Mouse (Mus musculus) kidney, embryonic 14.5 days (tissue): Measurements from ENCODE around the gene Rps6kb2. TPM values are rescaled to one million over a fixed set of nuclear protein-coding genes. Genes with fewer than 3 reads are reported as not detected.

Experiments used
- ATAC-seq: fragments of 200-750 bp; cut with Nextera tagmentation; 2 replicates; pipeline ENCODE4 v1.8.0; 2017; ENCODE audit warnings: moderate number of reproducible peaks, mild to moderate bottlenecking, moderate TSS enrichment, moderate library complexity; ENCODE audit not compliant: low FRiP score, low TSS enrichment
- H3K27ac ChIP-seq: fragments of 300-500 bp; sonication (generic); 2 replicates; pipeline ENCODE4 v1.5.1; 2014; ENCODE audit warnings: low read depth, mild to moderate bottlenecking, low read length, moderate library complexity, mixed read lengths
- H3K27me3 ChIP-seq: fragments of 300-500 bp; sonication (generic); 2 replicates; pipeline ENCODE4 v1.6.1; 2014; ENCODE audit warnings: mild to moderate bottlenecking, low read length; ENCODE audit not compliant: control insufficient read depth, insufficient read depth
- H3K36me3 ChIP-seq: fragments of 300-500 bp; sonication (generic); 2 replicates; pipeline ENCODE4 v1.6.1; 2014; ENCODE audit warnings: low read length, mixed read lengths; ENCODE audit not compliant: control insufficient read depth, insufficient read depth
- H3K4me1 ChIP-seq: fragments of 300-500 bp; sonication (generic); 2 replicates; pipeline ENCODE4 v1.6.1; 2014; ENCODE audit warnings: low read length, mixed read lengths; ENCODE audit not compliant: control insufficient read depth, insufficient read depth
- H3K4me2 ChIP-seq: fragments of 300-500 bp; sonication (generic); replicated peaks from 2 replicates; pipeline ENCODE4 v1.6.1; 2014; ENCODE audit warnings: low read depth, mild to moderate bottlenecking, low read length
- H3K4me3 ChIP-seq: fragments of 300-500 bp; sonication (generic); 2 replicates; pipeline ENCODE4 v1.5.1; 2014; ENCODE audit warnings: mild to moderate bottlenecking, low read length
- H3K9ac ChIP-seq: fragments of 300-500 bp; sonication (generic); 2 replicates; pipeline ENCODE4 v1.6.1; 2014; ENCODE audit warnings: low read depth, mild to moderate bottlenecking, low read length, moderate library complexity
- H3K9me3 ChIP-seq: fragments of 300-500 bp; sonication (generic); 2 replicates; pipeline ENCODE4 v1.6.1; 2016; ENCODE audit warnings: low read length; ENCODE audit not compliant: control insufficient read depth
- WGBS: fragments of 180-500 bp; shearing (Covaris S2); extraction: QIAGEN DNeasy Blood & Tissue Kit; methylation state at CpG from one replicate; pipeline ENCODE4 v1.1.7; 2014; 5-methylcytosine and 5-hydroxymethylcytosine counted together
- polyA plus RNA-seq: library from polyadenylated mRNA; unstranded; fragments of >200 nt; fragmentation: Nextera tagmentation; extraction: Ambion mirVana; gene quantifications from 2 replicates; pipeline ENCODE4 v1.2.1, GENCODE M21; 2014

Gene Rps6kb2
- polyA plus RNA-seq, 1 experiment from 2014 or later, result 42.0 TPM

DNA sequence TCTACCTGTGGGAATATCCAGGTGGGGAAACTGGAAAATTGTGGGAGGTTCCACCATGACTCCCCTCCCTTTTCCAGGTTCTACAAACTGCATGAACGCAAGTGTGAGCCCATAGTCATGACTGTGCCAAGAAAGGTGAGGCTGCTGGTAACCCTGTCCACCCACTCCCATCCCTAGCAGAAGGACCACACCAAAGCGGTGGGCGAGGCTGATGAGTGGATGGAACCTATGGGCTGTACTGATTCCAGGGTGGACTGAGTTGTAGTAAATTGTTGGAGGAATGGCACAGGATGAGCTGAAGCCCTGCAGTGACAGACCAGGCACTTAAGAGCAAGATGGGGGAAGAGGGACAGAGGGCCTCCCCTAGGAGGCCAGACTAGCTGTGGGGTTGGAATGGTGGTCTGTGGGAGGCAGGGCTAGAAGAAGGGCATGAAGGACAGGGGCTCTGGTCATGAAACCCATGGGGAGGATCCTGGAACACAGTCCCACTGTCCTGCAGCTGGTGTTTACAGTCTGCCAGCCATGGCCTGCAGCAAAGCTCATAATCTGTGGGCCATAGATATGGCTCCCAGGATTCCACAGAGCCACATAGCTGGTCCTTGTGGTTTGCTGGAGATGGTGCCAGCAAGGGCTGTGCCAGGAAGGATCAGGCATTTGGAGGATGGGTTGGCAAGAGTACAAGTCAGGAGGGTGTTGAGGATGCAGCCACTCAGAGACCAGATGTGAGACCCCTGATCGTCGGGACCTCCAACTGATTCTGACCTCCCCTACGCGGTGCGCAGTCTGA is 10.5 kb downstream of the Rps6kb2 start:
- 91% methylated on average over 8 of the region's 8 CpGs for WGBS
- Histone ChIP-seq H3K4me2 (no peak overlapping the region), H3K27ac (no peak overlapping the region), H3K4me1 (peaks cover 17% of the 10 kb centered on the region), H3K9ac (peak overlapping the region; percentile 13; the same call in 1 of the 2 replicates), H3K4me3 (no peak overlapping the region), H3K9me3 (no peaks in the 10 kb centered on the region), H3K27me3 (no peaks in the 10 kb centered on the region), H3K36me3 (peaks cover 48% of the 10 kb centered on the region)
- ATAC-seq, result no peak

- WGBS, result 85% methylated on average over 5 of the region's 5 CpGs
- Histone ChIP-seq H3K9me3 (no peaks in the 10 kb centered on the region), H3K4me1 (peaks cover 18% of the 10 kb centered on the region), H3K4me2 (no peak overlapping the region), H3K27me3 (no peaks in the 10 kb centered on the region), H3K27ac (no peak overlapping the region), H3K9ac (no peak overlapping the region), H3K36me3 (peaks cover 40% of the 10 kb centered on the region), H3K4me3 (no peak overlapping the region)
- ATAC-seq, result no peak
Observed at GRCm38 (mm10) chr19:4151898-4152297, 11.3 kb downstream of the Rps6kb2 start.

DNA sequence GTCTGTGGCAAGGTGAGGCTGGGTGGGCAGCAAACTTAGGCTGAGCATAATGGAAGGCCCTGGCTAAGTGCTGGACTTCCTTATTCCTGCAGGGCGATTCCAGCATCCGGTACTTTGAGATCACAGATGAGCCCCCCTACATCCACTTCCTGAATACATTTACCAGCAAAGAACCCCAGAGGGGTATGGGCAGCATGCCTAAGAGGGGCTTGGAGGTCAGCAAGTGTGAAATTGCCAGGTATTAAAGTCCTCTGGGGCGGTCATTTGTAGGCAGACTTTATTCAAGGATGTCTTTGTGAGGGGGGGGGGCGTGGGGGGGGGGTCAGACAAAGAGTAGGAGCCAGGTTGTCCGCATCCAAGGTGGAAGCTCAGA is 11.7 kb downstream of the Rps6kb2 start:
- no peak for ATAC-seq
- no peak overlapping the region for H3K4me2 ChIP-seq
- no peaks in the 10 kb centered on the region for H3K9me3 ChIP-seq
- H3K27ac ChIP-seq, result no peak overlapping the region
- peaks cover 18% of the 10 kb centered on the region for H3K4me1 ChIP-seq
- H3K4me3 ChIP-seq, result no peak overlapping the region
- peaks cover 36% of the 10 kb centered on the region for H3K36me3 ChIP-seq
- H3K9ac ChIP-seq, result no peak overlapping the region
- no peaks in the 10 kb centered on the region for H3K27me3 ChIP-seq
- 78% methylated on average over 5 of the region's 5 CpGs for whole genome bisulfite sequencing

DNA sequence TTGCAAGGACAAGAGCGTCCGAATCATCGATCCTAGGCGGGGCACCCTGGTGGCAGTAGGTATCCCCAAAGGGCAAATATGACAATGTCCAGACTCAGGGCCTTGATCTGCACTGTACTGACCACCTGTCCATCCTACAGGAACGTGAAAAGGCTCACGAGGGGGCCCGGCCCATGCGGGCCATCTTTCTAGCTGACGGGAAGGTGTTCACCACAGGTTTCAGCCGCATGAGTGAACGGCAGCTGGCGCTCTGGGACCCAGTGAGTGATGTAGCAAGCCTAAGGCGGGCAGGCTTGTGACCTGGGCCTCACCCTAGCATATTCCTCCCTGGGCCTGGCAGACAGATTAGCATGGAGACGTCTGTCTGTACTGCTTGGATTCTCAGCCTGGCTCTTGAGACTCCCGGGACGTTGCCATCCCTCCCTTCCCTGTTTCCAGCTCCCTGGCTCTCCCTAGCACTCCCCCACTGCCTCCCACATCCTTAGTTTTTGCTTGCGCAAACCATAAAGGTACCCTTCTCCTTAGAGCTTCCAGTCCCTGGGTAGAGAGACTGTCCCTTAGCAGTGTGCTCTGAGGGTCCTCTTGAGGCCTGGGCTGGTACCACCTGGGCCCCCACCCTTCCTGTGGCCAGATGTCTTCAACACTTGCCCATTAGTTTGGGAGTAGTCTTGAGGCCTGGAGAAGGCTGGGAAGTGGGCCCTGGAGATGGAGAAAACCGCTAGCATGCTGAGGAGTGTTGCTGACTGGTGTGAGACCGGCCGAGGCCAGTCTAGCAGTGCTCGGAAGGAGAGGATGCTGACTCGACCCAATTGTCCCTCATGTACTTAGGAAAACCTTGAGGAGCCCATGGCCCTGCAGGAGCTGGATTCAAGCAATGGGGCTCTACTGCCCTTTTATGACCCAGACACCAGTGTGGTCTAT is 12.3 kb downstream of the Rps6kb2 start:
- Histone ChIP-seq H3K9me3 (no peaks in the 10 kb centered on the region), H3K4me2 (no peak overlapping the region), H3K9ac (no peak overlapping the region), H3K27me3 (no peaks in the 10 kb centered on the region), H3K4me3 (no peak overlapping the region), H3K4me1 (peaks cover 18% of the 10 kb centered on the region), H3K27ac (no peak overlapping the region), H3K36me3 (peaks cover 30% of the 10 kb centered on the region)
- ATAC-seq, result no peak
- 85% methylated on average over 22 of the region's 22 CpGs for WGBS

DNA sequence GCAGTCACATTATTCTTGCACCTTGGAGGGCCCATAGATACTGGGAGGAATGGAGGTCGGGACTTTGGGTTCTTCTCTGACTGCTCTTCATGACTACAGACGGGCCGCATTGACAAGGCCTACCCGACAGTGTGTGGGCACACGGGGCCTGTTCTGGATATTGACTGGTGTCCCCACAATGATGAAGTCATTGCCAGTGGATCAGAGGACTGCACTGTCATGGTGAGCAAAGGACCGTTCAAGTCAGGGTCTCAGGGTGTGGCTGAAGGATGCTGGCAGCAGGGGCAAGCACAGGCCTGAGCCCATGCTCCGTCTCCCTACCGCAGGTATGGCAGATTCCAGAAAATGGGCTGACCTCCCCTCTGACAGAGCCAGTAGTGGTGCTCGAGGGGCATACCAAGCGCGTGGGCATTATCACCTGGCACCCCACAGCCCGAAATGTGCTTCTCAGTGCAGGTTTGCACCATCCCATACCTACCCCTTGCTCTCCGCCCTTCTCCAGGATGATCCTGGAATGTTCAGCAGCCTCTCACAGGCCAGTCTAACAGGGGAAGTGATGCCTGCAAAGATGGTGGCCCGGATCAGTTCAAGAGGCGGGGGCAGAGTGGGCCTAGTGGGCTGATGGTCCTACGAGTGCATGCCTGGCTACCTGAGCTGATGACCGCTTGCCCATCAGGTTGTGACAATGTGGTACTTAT is 13.2 kb downstream of the Rps6kb2 start:
- Histone ChIP-seq H3K4me2 (peak overlapping the region; percentile 72), H3K9ac (peak overlapping the region; percentile 68; the same call in 1 of the 2 replicates)

DNA sequence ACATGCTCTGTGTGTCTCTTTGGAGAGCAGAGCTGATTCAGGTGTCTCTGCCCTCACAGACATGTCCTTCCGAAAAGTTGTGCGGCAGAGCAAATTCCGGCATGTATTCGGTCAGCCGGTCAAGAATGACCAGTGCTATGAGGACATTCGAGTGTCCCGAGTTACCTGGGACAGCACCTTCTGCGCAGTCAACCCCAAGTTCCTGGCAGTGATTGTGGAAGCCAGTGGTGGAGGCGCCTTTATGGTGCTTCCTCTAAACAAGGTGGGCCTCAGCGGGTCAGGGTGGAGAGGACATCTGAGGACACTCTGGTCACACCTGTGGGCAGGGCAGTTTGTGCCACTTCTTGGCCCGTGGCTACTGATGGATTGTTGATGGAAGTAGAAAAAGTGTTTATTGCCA is 13.9 kb downstream of the Rps6kb2 start:
- Histone ChIP-seq H3K9ac (peak overlapping the region; percentile 68; the same call in 1 of the 2 replicates), H3K36me3 (peaks cover 28% of the 10 kb centered on the region), H3K4me1 (peaks cover 17% of the 10 kb centered on the region), H3K4me2 (peak overlapping the region; percentile 72), H3K9me3 (no peaks in the 10 kb centered on the region), H3K27me3 (no peaks in the 10 kb centered on the region), H3K27ac (no peak overlapping the region), H3K4me3 (peak overlapping the region; percentile 86)
- ATAC-seq, result no peak
- 81% methylated on average over 11 of the region's 11 CpGs for WGBS

More for the DNA sequence above, 13.2 kb downstream of the Rps6kb2 start:
- Histone ChIP-seq H3K4me3 (peak overlapping the region; percentile 86; the same call in 1 of the 2 replicates), H3K4me1 (peaks cover 18% of the 10 kb centered on the region), H3K36me3 (peaks cover 28% of the 10 kb centered on the region), H3K9me3 (no peaks in the 10 kb centered on the region), H3K27me3 (no peaks in the 10 kb centered on the region), H3K27ac (no peak overlapping the region)
- 94% methylated on average over 17 of the region's 17 CpGs for WGBS
- no peak for ATAC-seq

GRCm38 (mm10) chr19:4148819-4149218 is 14.3 kb downstream of the Rps6kb2 start:
- under 1% methylated on average over 8 of the region's 8 CpGs for WGBS
- peak overlapping the region; percentile 72 for H3K4me2 ChIP-seq

GRCm38 (mm10) chr19:4148491-4148806 is 14.7 kb downstream of the Rps6kb2 start, which contains the start of gene Coro1b:
TSS of gene Coro1b (plus strand) at chr19:4148619.
- Histone ChIP-seq H3K36me3 (peaks cover 26% of the 10 kb centered on the region), H3K9me3 (no peaks in the 10 kb centered on the region), H3K27ac (peak within 1 kb of the TSS; percentile 6; the same call in 1 of the 2 replicates), H3K9ac (peak within 1 kb of the TSS; percentile 68), H3K4me2 (peak within 1 kb of the TSS; percentile 72), H3K4me3 (peak within 1 kb of the TSS; percentile 86), H3K4me1 (peaks cover 14% of the 10 kb centered on the region), H3K27me3 (no peaks in the 10 kb centered on the region)
- 0% methylated on average over 32 of the region's 33 CpGs for WGBS
- peak; percentile 95 for ATAC-seq

More at GRCm38 (mm10) chr19:4148819-4149218, 14.3 kb downstream of the Rps6kb2 start:
- ATAC-seq, result 0 out of 2 replicates have a peak, but pooled peaks have one; percentile 16
- peak overlapping the region; percentile 86 for H3K4me3 ChIP-seq
- H3K27ac ChIP-seq, result peak overlapping the region; percentile 6; the same call in 1 of the 2 replicates
- no peaks in the 10 kb centered on the region for H3K9me3 ChIP-seq
- H3K27me3 ChIP-seq, result no peaks in the 10 kb centered on the region
- H3K4me1 ChIP-seq, result peaks cover 14% of the 10 kb centered on the region
- H3K9ac ChIP-seq, result peak overlapping the region; percentile 68
- peaks cover 28% of the 10 kb centered on the region for H3K36me3 ChIP-seq
